Mouse (Mus musculus): Measurements from ENCODE around the gene Fkbp5.

DNA sequence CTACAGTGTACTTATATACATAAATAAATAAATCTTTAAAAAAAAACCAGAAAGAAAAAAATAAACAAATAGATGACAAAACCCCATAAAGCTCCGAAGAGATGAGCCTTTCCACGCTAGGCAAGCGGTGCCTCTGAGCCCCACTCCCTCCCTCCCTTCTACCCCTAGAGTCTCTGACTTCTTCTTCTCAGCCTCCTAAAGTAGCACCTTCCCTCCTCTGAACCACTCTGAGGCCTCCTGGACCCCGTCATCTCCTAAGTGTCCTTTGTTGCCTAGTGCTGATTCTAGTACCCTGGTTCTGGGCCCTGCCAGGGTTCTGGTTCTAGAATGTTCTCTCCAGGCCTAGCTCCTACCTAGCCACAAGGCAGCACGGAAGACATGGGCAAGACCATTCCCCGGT lies 13.2 kb upstream of the Fkbp5 start, which contains the start of gene Armc12:
- TF ChIP-seq POLR2A (IDR thresholded peaks at IDR 0.05; ENCODE audit: insufficient read depth, low read depth, low read length) (no peak), CTCF (IDR thresholded peaks at IDR 0.05; ENCODE audit: insufficient read depth, low read depth, low read length) (no peak)

All from olfactory bulb, adult 2 months (tissue).